9 mouse cellular contexts compared by ENCODE assay signal in genomic region chr2:164456413-164456812, GRCm38 (mm10). TPM values are rescaled to one million over a fixed set of nuclear protein-coding genes. Genes with fewer than 3 reads are reported as not detected.
DNase-seq lines count a peak whose midpoint lies in the region; ATAC-seq and TF ChIP-seq lines count a peak whose summit lies in the region.
"Had no signal": no experiment of that assay in that cellular context is flagged by ENCODE, and none has a peak within 500 bp of the region (broad histone marks: within the 10 kb centered on the region; RNA-seq: fewer than 3 reads in every experiment).

No protein-coding gene starts in this region.

- peak overlapping the region; percentile 36; the same call in 1 of the 2 replicates for H3K4me2 ChIP-seq in forebrain, embryonic 11.5 days (ENCODE audit: low read depth, low read length, severe bottlenecking)
- no peak overlapping the region for H3K4me2 ChIP-seq in forebrain, embryonic 16.5 days (ENCODE audit: low read length)
- H3K4me2 ChIP-seq in lung, postnatal 0 days (replicated peaks; ENCODE audit: low read depth, low read length): peak overlapping the region; percentile 47
- H3K4me2 ChIP-seq in liver, embryonic 12.5 days: no peak overlapping the region

- no peaks in the 10 kb centered on the region for H3K36me3 ChIP-seq in forebrain, embryonic 11.5 days (ENCODE audit: control insufficient read depth, insufficient read depth, low read length)
- no peaks in the 10 kb centered on the region for H3K36me3 ChIP-seq in forebrain, embryonic 16.5 days (ENCODE audit: control insufficient read depth, insufficient read depth)
- H3K36me3 ChIP-seq in lung, postnatal 0 days (ENCODE audit: insufficient read depth, low read length): no peaks in the 10 kb centered on the region
- H3K36me3 ChIP-seq in liver, embryonic 12.5 days: no peaks in the 10 kb centered on the region

- TF ChIP-seq CTCF in lung, postnatal 0 days (IDR thresholded peaks at IDR 0.05): no peak

- 0 out of 2 replicates have a peak overlapping the region, but pooled peaks have one; percentile 12 for H3K27ac ChIP-seq in forebrain, embryonic 11.5 days (ENCODE audit: low read depth, low read length)
- H3K27ac ChIP-seq in forebrain, embryonic 16.5 days (ENCODE audit: low read length): no peak overlapping the region
- peak overlapping the region; percentile 90 for H3K27ac ChIP-seq in lung, postnatal 0 days (ENCODE audit: low read length)
- H3K27ac ChIP-seq in liver, embryonic 12.5 days: peak overlapping the region; percentile 52

- no peaks in the 10 kb centered on the region; the same call in 1 of the 2 replicates for H3K4me1 ChIP-seq in forebrain, embryonic 11.5 days (replicated peaks; ENCODE audit: control insufficient read depth, insufficient read depth, low read length)
- no peaks in the 10 kb centered on the region; the same call in 1 of the 2 replicates for H3K4me1 ChIP-seq in forebrain, embryonic 16.5 days (replicated peaks; ENCODE audit: control insufficient read depth, insufficient read depth, low read length)
- H3K4me1 ChIP-seq in lung, postnatal 0 days (ENCODE audit: insufficient read depth, low read depth, low read length): peaks cover 41% of the 10 kb centered on the region
- H3K4me1 ChIP-seq in liver, embryonic 12.5 days: peaks cover 11% of the 10 kb centered on the region; the same call in 1 of the 2 replicates

- ATAC-seq in forebrain, embryonic 11.5 days (replicated peaks; ENCODE audit: low FRiP score): no peak
- ATAC-seq in forebrain, embryonic 16.5 days: no peak
- ATAC-seq in lung, postnatal 0 days: no peak
- no peak for ATAC-seq in liver, embryonic 12.5 days

- WGBS in forebrain, embryonic 11.5 days: 73% methylated on average over 1 of the region's 1 CpGs
- 86% methylated on average over 1 of the region's 1 CpGs for WGBS in forebrain, embryonic 16.5 days
- 54% methylated on average over 1 of the region's 1 CpGs for WGBS in lung, postnatal 0 days
- WGBS in liver, embryonic 12.5 days (ENCODE audit: insufficient replicate concordance): 56% methylated on average over 1 of the region's 1 CpGs

- H3K4me3 ChIP-seq in forebrain, embryonic 11.5 days (ENCODE audit: low read depth, low read length): no peak overlapping the region
- no peak overlapping the region for H3K4me3 ChIP-seq in forebrain, embryonic 16.5 days (replicated peaks; ENCODE audit: low read length)
- H3K4me3 ChIP-seq in lung, postnatal 0 days (ENCODE audit: low read depth, low read length): no peak overlapping the region
- H3K4me3 ChIP-seq in liver, embryonic 12.5 days: no peak overlapping the region

- no peaks in the 10 kb centered on the region for H3K9me3 ChIP-seq in forebrain, embryonic 11.5 days (ENCODE audit: control insufficient read depth, low read length)
- no peaks in the 10 kb centered on the region for H3K9me3 ChIP-seq in forebrain, embryonic 16.5 days (ENCODE audit: control insufficient read depth, low read length)
- H3K9me3 ChIP-seq in lung, postnatal 0 days (ENCODE audit: low read length): no peaks in the 10 kb centered on the region
- H3K9me3 ChIP-seq in liver, embryonic 12.5 days (replicated peaks): no peaks in the 10 kb centered on the region

- DNase-seq in forebrain, embryonic 11.5 days (ENCODE audit: low spot score): no peak
- no peak for DNase-seq in lung, postnatal 0 days (ENCODE audit: low spot score)
- no peak for DNase-seq in lung, postnatal 10 days
- no peak for DNase-seq in frontal cortex, postnatal 10 days (ENCODE audit: low spot score in 2 of 2)
- no peak for DNase-seq in layer of hippocampus, adult 9-11 months
- DNase-seq in Muller cell, postnatal 12 days (ENCODE audit: inconsistent ontology term): no peak
- DNase-seq: thymus, postnatal 36 days had no signal

- no peak overlapping the region for H3K9ac ChIP-seq in forebrain, embryonic 11.5 days (ENCODE audit: low read length)
- no peak overlapping the region for H3K9ac ChIP-seq in forebrain, embryonic 16.5 days (replicated peaks; ENCODE audit: low read depth, low read length)
- no peak overlapping the region for H3K9ac ChIP-seq in lung, postnatal 0 days (replicated peaks; ENCODE audit: low read depth)
- H3K9ac ChIP-seq in liver, embryonic 12.5 days: no peak overlapping the region

- no peaks in the 10 kb centered on the region for H3K27me3 ChIP-seq in forebrain, embryonic 11.5 days (ENCODE audit: control insufficient read depth, insufficient read depth, low read length)
- H3K27me3 ChIP-seq in forebrain, embryonic 16.5 days (replicated peaks; ENCODE audit: control insufficient read depth, insufficient read depth, low read length): no peaks in the 10 kb centered on the region
- H3K27me3 ChIP-seq in lung, postnatal 0 days (replicated peaks; ENCODE audit: insufficient read depth, low read length): no peaks in the 10 kb centered on the region
- H3K27me3 ChIP-seq in liver, embryonic 12.5 days (replicated peaks): peaks cover 34% of the 10 kb centered on the region

- TF ChIP-seq EP300 in lung, postnatal 0 days (IDR thresholded peaks at IDR 0.05): no peak

RNA-seq across cellular contexts. Expression of gene Sys1, which starts 0.4 kb away (rescaled TPM):
- polyA plus RNA-seq in forebrain, embryonic 11.5 days (2014; fragmentation: Nextera tagmentation; extraction: Ambion mirVana): 63.4 and 71.2 TPM in 2 replicates
- 69.5 and 76.9 TPM in 2 replicates for polyA plus RNA-seq in forebrain, embryonic 16.5 days (2015; fragmentation: Nextera tagmentation; extraction: Ambion mirVana)
- 63.5 and 66.2 TPM in 2 replicates for polyA plus RNA-seq in lung, postnatal 0 days (2015; fragmentation: Nextera tagmentation; extraction: Ambion mirVana)
- 36.1 and 37.9 TPM in 2 replicates for polyA plus RNA-seq in liver, embryonic 12.5 days (2016; fragmentation: Nextera tagmentation; extraction: Ambion mirVana)

RNA-seq across cellular contexts. Expression of gene Gm20458, which starts 4.4 kb away (rescaled TPM):
- 3.2 and 7.3 TPM in 2 replicates for polyA plus RNA-seq in forebrain, embryonic 11.5 days (2014; fragmentation: Nextera tagmentation; extraction: Ambion mirVana)
- polyA plus RNA-seq in forebrain, embryonic 16.5 days (2015; fragmentation: Nextera tagmentation; extraction: Ambion mirVana): 9.8 and 11.4 TPM in 2 replicates
- 23.5 and 32.9 TPM in 2 replicates for polyA plus RNA-seq in lung, postnatal 0 days (2015; fragmentation: Nextera tagmentation; extraction: Ambion mirVana)
- 4.7 and 5.2 TPM in 2 replicates for polyA plus RNA-seq in liver, embryonic 12.5 days (2016; fragmentation: Nextera tagmentation; extraction: Ambion mirVana)

RNA-seq across cellular contexts. Expression of gene Sdc4, which starts 12.7 kb away (rescaled TPM):
- polyA plus RNA-seq in forebrain, embryonic 11.5 days (2014; fragmentation: Nextera tagmentation; extraction: Ambion mirVana): 15.3 and 15.9 TPM in 2 replicates
- 5.1 and 8.2 TPM in 2 replicates for polyA plus RNA-seq in forebrain, embryonic 16.5 days (2015; fragmentation: Nextera tagmentation; extraction: Ambion mirVana)
- polyA plus RNA-seq in lung, postnatal 0 days (2015; fragmentation: Nextera tagmentation; extraction: Ambion mirVana): 217 and 289 TPM in 2 replicates
- 31.3 and 31.8 TPM in 2 replicates for polyA plus RNA-seq in liver, embryonic 12.5 days (2016; fragmentation: Nextera tagmentation; extraction: Ambion mirVana)

RNA-seq across cellular contexts. Expression of gene Trp53tg5, which starts 17.1 kb away (rescaled TPM):
- polyA plus RNA-seq in forebrain, embryonic 11.5 days (2014; fragmentation: Nextera tagmentation; extraction: Ambion mirVana): not detected in 2 replicates
- polyA plus RNA-seq in forebrain, embryonic 16.5 days (2015; fragmentation: Nextera tagmentation; extraction: Ambion mirVana): not detected in 2 replicates
- not detected in 2 replicates for polyA plus RNA-seq in lung, postnatal 0 days (2015; fragmentation: Nextera tagmentation; extraction: Ambion mirVana)
- not detected in 2 replicates for polyA plus RNA-seq in liver, embryonic 12.5 days (2016; fragmentation: Nextera tagmentation; extraction: Ambion mirVana)

RNA-seq across cellular contexts. Expression of gene Dbndd2, which starts 29.5 kb away (rescaled TPM):
- 3.4 and 3.6 TPM in 2 replicates for polyA plus RNA-seq in forebrain, embryonic 11.5 days (2014; fragmentation: Nextera tagmentation; extraction: Ambion mirVana)
- 5.3 and 9.2 TPM in 2 replicates for polyA plus RNA-seq in forebrain, embryonic 16.5 days (2015; fragmentation: Nextera tagmentation; extraction: Ambion mirVana)
- polyA plus RNA-seq in lung, postnatal 0 days (2015; fragmentation: Nextera tagmentation; extraction: Ambion mirVana): 39.9 and 44.6 TPM in 2 replicates
- 0.94 and 1.7 TPM in 2 replicates for polyA plus RNA-seq in liver, embryonic 12.5 days (2016; fragmentation: Nextera tagmentation; extraction: Ambion mirVana)

Comparison
In these comparisons a context has a peak if more than half of its experiments do, and no peak if none do; other contexts are left out.
1. H3K4me2 ChIP-seq: peak in forebrain, embryonic 11.5 days (single experiment) and lung, postnatal 0 days (single experiment); none in forebrain, embryonic 16.5 days (single experiment) and liver, embryonic 12.5 days (single experiment).